Mouse (Mus musculus) liver, adult 2 months (tissue): ENCODE results near the gene She. TPM values are rescaled to one million over a fixed set of nuclear protein-coding genes. Genes with fewer than 3 reads are reported as not detected.

ENCODE experiments used
- DNase-seq: peaks from one replicate; pipeline ENCODE4 v3.0.0-alpha.2; 2011; ENCODE audit warnings: low read depth, low spot score; ENCODE audit errors: extremely low read depth
- H3K27ac ChIP-seq: fragments of 200-500 bp; replicated peaks from 2 replicates; pipeline ENCODE4 v1.5.1; 2012; ENCODE audit warnings: low read depth, mild to moderate bottlenecking, control low read depth, inconsistent platforms, low read length; ENCODE audit not compliant: insufficient read depth
- H3K27me3 ChIP-seq: fragments of 200-500 bp; 2 replicates; pipeline ENCODE4 v1.6.1; 2012; ENCODE audit warnings: mild to moderate bottlenecking, moderate library complexity, low read length, inconsistent platforms; ENCODE audit not compliant: control insufficient read depth, insufficient read depth
- H3K36me3 ChIP-seq: fragments of 200-500 bp; 2 replicates; pipeline ENCODE4 v1.6.1; 2012; ENCODE audit warnings: low read length, inconsistent platforms; ENCODE audit not compliant: control insufficient read depth, insufficient read depth
- H3K4me1 ChIP-seq: fragments of 200-500 bp; 2 replicates; pipeline ENCODE4 v1.6.1; 2011; ENCODE audit warnings: low read length; ENCODE audit not compliant: control insufficient read depth, insufficient read depth
- H3K4me3 ChIP-seq: fragments of 200-500 bp; 2 replicates; pipeline ENCODE4 v1.5.1; 2011; ENCODE audit warnings: low read depth, mild to moderate bottlenecking, control low read depth, low read length, moderate library complexity; ENCODE audit not compliant: insufficient read depth
- H3K79me2 ChIP-seq: fragments of 200-500 bp; 2 replicates; pipeline ENCODE4 v1.6.1; 2012; ENCODE audit warnings: inconsistent platforms, mild to moderate bottlenecking, low read length, moderate library complexity; ENCODE audit not compliant: control insufficient read depth, insufficient read depth
- H3K9ac ChIP-seq: fragments of 200-500 bp; 2 replicates; pipeline ENCODE4 v1.6.1; 2012; ENCODE audit warnings: low read depth, mild to moderate bottlenecking, control low read depth, inconsistent platforms, low read length
- CTCF ChIP-seq: fragments of 200-500 bp; IDR thresholded peaks from 2 replicates; pipeline ENCODE4 v1.5.1; 2011; ENCODE audit warnings: low read depth, low read length, control low read depth
- POLR2A ChIP-seq: fragments of 200-500 bp; IDR thresholded peaks from 2 replicates; pipeline ENCODE4 v1.6.1; 2011; ENCODE audit warnings: low read length, control low read depth; ENCODE audit not compliant: insufficient read depth; ENCODE audit errors: extremely low read depth
- WGBS: fragments of 180-500 bp; shearing (Covaris S2); methylation state at CpG from one replicate; pipeline ENCODE4 v1.1.7; 2018; 5-methylcytosine and 5-hydroxymethylcytosine counted together
- polyA plus RNA-seq: library from polyadenylated mRNA; depleted of rRNA; stranded (reverse); fragments of >200 nt; gene quantifications from 2 replicates; pipeline ENCODE4 v1.2.3, GENCODE M21; 2012
- total RNA-seq: library from RNA; depleted of rRNA; stranded (reverse); fragments of >200 nt; gene quantifications from 2 replicates; pipeline ENCODE4 v1.2.3, GENCODE M21; 2014

She gene
- total and polyA plus RNA-seq, 2 experiments = 0.78 to 2.5 TPM

DNA sequence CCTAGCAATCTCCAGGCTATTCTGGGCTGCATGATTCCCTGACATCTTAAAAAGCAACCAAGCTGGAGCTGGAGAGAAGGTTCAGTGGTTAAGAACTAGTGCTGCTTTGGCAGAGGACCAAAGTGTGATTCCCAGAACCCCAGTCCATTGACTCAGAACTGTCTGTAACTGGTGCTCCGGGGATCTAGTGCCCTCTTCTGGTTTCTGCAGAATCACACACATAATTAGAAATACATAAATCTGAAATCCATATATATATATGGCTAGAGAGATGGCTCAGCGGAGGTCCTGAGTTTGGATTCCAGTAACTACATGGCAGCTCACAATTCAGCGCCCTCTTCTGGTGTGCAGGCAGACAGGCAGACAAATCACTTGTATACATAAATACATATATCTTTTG is 16.0 kb downstream of the She start:
- Histone ChIP-seq H3K79me2 (no peaks in the 10 kb centered on the region), H3K27me3 (no peaks in the 10 kb centered on the region), H3K4me1 (peaks cover 4% of the 10 kb centered on the region; the same call in 1 of the 2 replicates), H3K27ac (peak overlapping the region; percentile 33), H3K9ac (no peak overlapping the region), H3K36me3 (no peaks in the 10 kb centered on the region), H3K4me3 (no peak overlapping the region)
- TF ChIP-seq POLR2A = no peak
- TF ChIP-seq CTCF = no peak
- WGBS = 73% methylated on average over 3 of the region's 3 CpGs
- DNase-seq = no peak

DNA sequence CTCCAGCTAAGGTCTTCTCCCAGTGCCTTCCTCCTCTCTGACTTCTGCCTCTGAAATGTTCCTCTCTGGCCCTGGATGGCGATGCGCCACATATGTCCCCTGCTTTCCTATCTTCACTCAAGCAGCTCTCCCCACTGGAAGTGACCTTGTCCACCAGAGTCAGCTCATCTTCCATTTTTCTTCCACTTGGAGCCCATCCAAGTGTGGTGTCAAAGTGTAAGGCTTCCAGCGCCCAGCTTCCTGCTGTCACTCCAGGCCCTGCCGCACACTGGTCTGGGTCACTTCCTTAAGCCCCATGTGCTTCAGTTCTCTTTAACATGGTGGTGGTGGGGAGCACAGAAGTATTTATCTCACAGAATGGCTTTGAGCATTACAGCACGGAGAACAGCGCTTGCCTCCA is 16.4 kb downstream of the She start:
- Histone ChIP-seq H3K27ac (peak overlapping the region; percentile 69), H3K4me3 (no peak overlapping the region), H3K79me2 (no peaks in the 10 kb centered on the region), H3K36me3 (no peaks in the 10 kb centered on the region), H3K27me3 (no peaks in the 10 kb centered on the region), H3K9ac (no peak overlapping the region), H3K4me1 (peaks cover 4% of the 10 kb centered on the region; the same call in 1 of the 2 replicates)
- TF ChIP-seq CTCF (no peak), POLR2A (no peak)
- peak; percentile 36 for DNase-seq
- 70% methylated on average over 6 of the region's 6 CpGs for WGBS

DNA sequence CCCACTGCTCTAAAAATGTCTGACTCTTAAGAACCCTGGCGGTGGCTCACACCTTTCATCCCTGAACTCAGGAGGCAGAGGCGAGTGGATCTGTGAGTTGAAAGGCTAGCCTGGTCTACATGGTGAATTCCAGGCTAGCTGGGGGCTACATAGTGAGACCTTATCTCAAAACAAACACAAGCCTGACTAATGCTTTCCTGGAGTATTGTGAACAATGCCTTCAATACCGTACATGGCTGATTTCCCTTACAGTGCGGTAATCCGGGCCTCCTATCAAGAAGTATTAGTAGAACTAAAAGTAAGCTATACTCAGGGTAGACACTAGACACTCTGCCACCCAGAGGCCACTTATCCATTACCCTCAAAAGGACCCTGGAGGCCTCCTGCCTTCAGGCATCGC is 16.9 kb downstream of the She start:
- Histone ChIP-seq H3K27ac (peak overlapping the region; percentile 69), H3K36me3 (no peaks in the 10 kb centered on the region), H3K4me1 (peaks cover 4% of the 10 kb centered on the region; the same call in 1 of the 2 replicates), H3K4me3 (no peak overlapping the region), H3K9ac (no peak overlapping the region), H3K27me3 (no peaks in the 10 kb centered on the region), H3K79me2 (no peaks in the 10 kb centered on the region)
- TF ChIP-seq POLR2A = no peak
- no peak for TF ChIP-seq CTCF
- WGBS = 88% methylated on average over 6 of the region's 6 CpGs
- no peak for DNase-seq

DNA sequence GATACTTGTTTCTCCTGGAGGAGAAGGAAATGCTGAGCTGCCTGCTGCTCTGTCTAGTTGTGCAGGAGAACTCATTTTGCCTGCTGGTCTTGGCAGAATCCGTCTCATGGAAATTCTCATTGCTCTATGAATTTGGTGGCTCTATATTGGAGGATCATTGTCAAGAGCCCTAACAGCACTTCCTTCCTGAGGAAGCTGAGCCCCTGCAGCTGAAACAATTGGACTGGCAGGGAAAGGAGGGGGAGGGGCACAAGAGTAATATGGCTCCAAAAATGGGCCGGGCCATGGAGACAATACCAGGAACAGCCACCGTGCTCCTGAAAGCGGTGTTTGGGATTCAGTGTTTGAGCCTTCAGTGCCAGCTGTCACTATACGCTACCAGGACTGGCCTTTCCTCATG is 22.6 kb downstream of the She start:
- no peak for DNase-seq
- Histone ChIP-seq H3K9ac (no peak overlapping the region), H3K36me3 (no peaks in the 10 kb centered on the region), H3K27me3 (no peaks in the 10 kb centered on the region), H3K79me2 (no peaks in the 10 kb centered on the region), H3K4me1 (peaks cover 3% of the 10 kb centered on the region; the same call in 1 of the 2 replicates), H3K4me3 (no peak overlapping the region), H3K27ac (peak overlapping the region; percentile 65)
- WGBS = 77% methylated on average over 5 of the region's 5 CpGs
- no peak for TF ChIP-seq POLR2A
- peak; percentile 8; the same call in 1 of the 2 replicates for TF ChIP-seq CTCF

DNA sequence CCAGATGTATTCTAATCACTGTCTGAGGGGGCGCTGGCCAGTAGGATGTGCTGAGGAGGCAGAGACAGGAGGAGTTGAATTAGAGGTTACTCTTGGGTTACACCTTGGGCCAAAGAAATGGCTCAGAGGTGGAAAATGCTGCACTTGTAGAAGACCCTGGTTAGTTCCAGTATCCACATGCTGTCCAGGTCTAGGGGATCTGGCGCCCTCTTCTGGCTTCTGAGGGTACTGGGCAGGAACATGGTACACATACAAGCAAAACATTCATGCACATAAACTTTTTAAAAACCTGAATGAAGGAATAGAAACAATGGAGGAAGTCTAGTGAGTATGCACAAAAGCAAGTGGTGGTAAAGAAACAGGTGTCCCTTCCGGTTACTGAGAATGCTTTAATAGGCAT is 26.2 kb downstream of the She start:
- no peak for TF ChIP-seq POLR2A
- TF ChIP-seq CTCF = peak; percentile 45; the same call in 1 of the 2 replicates
- no peaks in the 10 kb centered on the region for H3K27me3 ChIP-seq
- DNase-seq = no peak
- no peak overlapping the region for H3K9ac ChIP-seq
- H3K4me3 ChIP-seq = no peak overlapping the region
- H3K36me3 ChIP-seq = no peaks in the 10 kb centered on the region
- H3K79me2 ChIP-seq = no peaks in the 10 kb centered on the region
- H3K4me1 ChIP-seq = peaks cover 13% of the 10 kb centered on the region; the same call in 1 of the 2 replicates
- no peak overlapping the region for H3K27ac ChIP-seq
- WGBS = 87% methylated on average over 3 of the region's 3 CpGs

DNA sequence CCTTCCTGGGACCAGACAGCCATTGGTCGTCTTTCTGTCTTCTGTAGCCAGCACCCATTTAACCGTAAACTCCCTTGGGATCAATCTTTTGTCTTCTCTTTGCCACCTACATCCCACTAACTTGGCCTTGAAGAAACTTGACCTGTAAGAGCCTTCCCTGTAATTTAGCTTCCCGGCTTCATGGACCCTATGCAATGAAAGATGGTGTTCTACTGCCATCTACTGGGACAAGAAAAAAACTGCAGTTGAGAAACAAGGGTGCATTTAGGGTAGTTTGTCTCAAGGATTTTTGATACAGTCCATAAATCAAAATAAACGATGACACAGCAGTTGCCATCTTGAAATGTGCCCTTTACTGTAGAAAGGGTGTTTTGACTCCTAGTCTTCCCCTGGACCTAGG is 27.0 kb downstream of the She start:
- peak; percentile 43 for TF ChIP-seq CTCF
- TF ChIP-seq POLR2A = no peak
- Histone ChIP-seq H3K36me3 (no peaks in the 10 kb centered on the region), H3K4me3 (no peak overlapping the region), H3K27ac (no peak overlapping the region), H3K9ac (no peak overlapping the region), H3K4me1 (peaks cover 13% of the 10 kb centered on the region; the same call in 1 of the 2 replicates), H3K27me3 (no peaks in the 10 kb centered on the region), H3K79me2 (no peaks in the 10 kb centered on the region)
- peak; percentile 43 for DNase-seq
- WGBS = 14% methylated on average over 4 of the region's 4 CpGs
